Mouse (Mus musculus) ES-E14 (cell line): ENCODE measurements around the gene Cfap46.

Experiments used
- HCFC1 ChIP-seq: IDR thresholded peaks from 2 replicates; pipeline ENCODE4 v1.6.1; 2012; ENCODE audit warnings: low read length, inconsistent platforms, borderline replicate concordance; ENCODE audit not compliant: insufficient read depth
- MAFK ChIP-seq: IDR thresholded peaks from 2 replicates; pipeline ENCODE4 v1.6.1; 2014; ENCODE audit warnings: mild to moderate bottlenecking, low read depth, low read length, inconsistent platforms; ENCODE audit not compliant: insufficient read depth
- ZC3H11A ChIP-seq: IDR thresholded peaks from 2 replicates; pipeline ENCODE4 v1.6.1; 2012; ENCODE audit warnings: low read depth, mild to moderate bottlenecking, inconsistent platforms, low read length, borderline replicate concordance
- ZNF384 ChIP-seq: IDR thresholded peaks from 2 replicates; pipeline ENCODE4 v1.6.1; 2012; ENCODE audit warnings: low read depth, low read length, inconsistent platforms

DNA sequence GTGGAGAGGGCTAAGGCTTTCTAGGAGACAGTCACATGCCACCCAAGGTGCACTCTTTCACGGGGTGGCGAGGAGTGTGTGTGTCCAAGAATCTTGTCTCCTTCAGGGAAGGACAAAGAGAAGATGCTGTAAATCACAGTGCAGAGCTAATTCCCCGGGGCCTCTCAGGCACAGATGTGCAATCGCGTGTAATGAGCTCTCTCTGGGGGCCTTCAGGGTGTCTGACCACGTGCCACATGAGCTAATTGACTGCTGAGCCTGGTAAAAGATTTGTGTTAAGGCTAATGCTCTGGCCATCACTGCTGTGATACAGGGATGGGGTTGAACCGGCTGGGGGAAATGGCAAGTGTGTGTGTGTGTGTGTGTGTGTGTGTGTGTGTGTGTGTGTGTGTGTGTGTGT, 95.7 kb downstream of the Cfap46 start:
- TF ChIP-seq ZNF384 (no peak), ZC3H11A (no peak), MAFK (no peak), HCFC1 (no peak)
